9 mouse cellular contexts compared by ENCODE assay signal in genomic region chr11:6900769-6901481, GRCm38 (mm10).
DNase-seq lines count a peak whose midpoint lies in the region; ATAC-seq and TF ChIP-seq lines count a peak whose summit lies in the region.
"Had no signal": no experiment of that assay in that cellular context is flagged by ENCODE, and none has a peak within 500 bp of the region (broad histone marks: within the 10 kb centered on the region; RNA-seq: fewer than 3 reads in every experiment).

No protein-coding gene starts in this region.

- ATAC-seq in forebrain, embryonic 13.5 days: peak; percentile 40
- ATAC-seq in midbrain, embryonic 11.5 days (ENCODE audit: low FRiP score): peak; percentile 79
- no peak for ATAC-seq in megakaryocyte-erythroid progenitor cell, adult 5-6 weeks (replicated peaks; ENCODE audit: low FRiP score, low TSS enrichment, poor library complexity, severe bottlenecking)

- H3K4me1 ChIP-seq in kidney, adult 2 months (ENCODE audit: control insufficient read depth, insufficient read depth, low read length): peaks cover 1% of the 10 kb centered on the region; the same call in 1 of the 2 replicates
- H3K4me1 ChIP-seq in forebrain, embryonic 13.5 days: peaks cover 16% of the 10 kb centered on the region
- peaks cover 15% of the 10 kb centered on the region; the same call in 1 of the 2 replicates for H3K4me1 ChIP-seq in midbrain, embryonic 11.5 days (ENCODE audit: control insufficient read depth, insufficient read depth, low read length)

- TF ChIP-seq CTCF in kidney, adult 2 months (conservative IDR thresholded peaks at IDR 0.05; ENCODE audit: insufficient read depth, insufficient read length, low read depth, low read length): no peak
- no peak for TF ChIP-seq CTCF in brain, embryonic 14.5 days (IDR thresholded peaks at IDR 0.05; ENCODE audit: borderline replicate concordance, extremely low read depth, insufficient read depth, insufficient read length)

- WGBS in kidney, adult 2 months: 57% methylated on average over 11 of the region's 11 CpGs
- WGBS in forebrain, embryonic 13.5 days: 17% methylated on average over 11 of the region's 11 CpGs
- 24% methylated on average over 11 of the region's 11 CpGs for WGBS in midbrain, embryonic 11.5 days

- H3K9me3 ChIP-seq in forebrain, embryonic 13.5 days (replicated peaks): no peaks in the 10 kb centered on the region
- no peaks in the 10 kb centered on the region for H3K9me3 ChIP-seq in midbrain, embryonic 11.5 days (ENCODE audit: control insufficient read depth, low read length)
- H3K9me3 ChIP-seq: limb, embryonic 15.5 days had no signal

- no peaks in the 10 kb centered on the region for H3K36me3 ChIP-seq in kidney, adult 2 months (ENCODE audit: control insufficient read depth, insufficient read depth, low read length)
- H3K36me3 ChIP-seq in forebrain, embryonic 13.5 days (ENCODE audit: poor library complexity, severe bottlenecking): no peaks in the 10 kb centered on the region
- H3K36me3 ChIP-seq in midbrain, embryonic 11.5 days (ENCODE audit: control insufficient read depth, insufficient read depth, low read length): no peaks in the 10 kb centered on the region
- H3K36me3 ChIP-seq: limb, embryonic 15.5 days had no signal

- H3K4me3 ChIP-seq in kidney, adult 2 months (ENCODE audit: insufficient read depth, low read depth, low read length): no peak overlapping the region
- H3K4me3 ChIP-seq in forebrain, embryonic 13.5 days: no peak overlapping the region
- no peak overlapping the region for H3K4me3 ChIP-seq in midbrain, embryonic 11.5 days (ENCODE audit: low read depth, low read length)
- H3K4me3 ChIP-seq: limb, embryonic 15.5 days had no signal

- TF ChIP-seq POLR2A in kidney, adult 2 months (IDR thresholded peaks at IDR 0.05; ENCODE audit: low read depth, low read length): no peak
- TF ChIP-seq POLR2A in brain, embryonic 14.5 days (IDR thresholded peaks at IDR 0.05; ENCODE audit: borderline replicate concordance, extremely low read depth, insufficient read depth, insufficient read length, poor library complexity, severe bottlenecking): no peak

- H3K27ac ChIP-seq in kidney, adult 2 months (ENCODE audit: insufficient read depth, low read depth, low read length): no peak overlapping the region
- peak overlapping the region; percentile 31; the same call in 1 of the 2 replicates for H3K27ac ChIP-seq in forebrain, embryonic 13.5 days
- peak overlapping the region; percentile 27; the same call in 1 of the 2 replicates for H3K27ac ChIP-seq in midbrain, embryonic 11.5 days (ENCODE audit: low read depth, low read length)
- H3K27ac ChIP-seq: limb, embryonic 15.5 days had no signal

- no peaks in the 10 kb centered on the region for H3K27me3 ChIP-seq in kidney, adult 2 months (replicated peaks; ENCODE audit: control insufficient read depth, insufficient read depth, low read length)
- H3K27me3 ChIP-seq in forebrain, embryonic 13.5 days: no peaks in the 10 kb centered on the region
- no peaks in the 10 kb centered on the region for H3K27me3 ChIP-seq in midbrain, embryonic 11.5 days (ENCODE audit: control insufficient read depth, insufficient read depth, low read length)
- H3K27me3 ChIP-seq: limb, embryonic 15.5 days had no signal

- 0 out of 2 replicates have a peak overlapping the region, but pooled peaks have one; percentile 8 for H3K9ac ChIP-seq in forebrain, embryonic 13.5 days
- H3K9ac ChIP-seq in midbrain, embryonic 11.5 days (ENCODE audit: low read length): no peak overlapping the region
- H3K9ac ChIP-seq: limb, embryonic 15.5 days had no signal

- DNase-seq in kidney, adult 2 months: peak; percentile 27
- no peak for DNase-seq in kidney, adult 8-10 months
- peak; percentile 59 for DNase-seq in brain, embryonic 14.5 days (ENCODE audit: low read depth)
- DNase-seq in midbrain, embryonic 11.5 days (ENCODE audit: low spot score, missing footprints): peak; percentile 91
- DNase-seq in right cerebral cortex, postnatal 14 days: no peak
- DNase-seq in gastrocnemius, postnatal 10 days: no peak

- peak overlapping the region; percentile 12; the same call in 1 of the 2 replicates for H3K4me2 ChIP-seq in forebrain, embryonic 13.5 days
- H3K4me2 ChIP-seq in midbrain, embryonic 11.5 days: peak overlapping the region; percentile 15; the same call in 1 of the 2 replicates
- H3K4me2 ChIP-seq: limb, embryonic 15.5 days had no signal

Comparison
In these comparisons a context has a peak if more than half of its experiments do, and no peak if none do; other contexts are left out.
1. DNase-seq: peak in kidney, adult 2 months (single experiment), brain, embryonic 14.5 days (single experiment) and midbrain, embryonic 11.5 days (single experiment); none in kidney, adult 8-10 months (0 of 2), right cerebral cortex, postnatal 14 days (single experiment) and gastrocnemius, postnatal 10 days (single experiment).